Mouse (Mus musculus) forebrain, embryonic 16.5 days (tissue): ENCODE data around the gene Nsun7. TPM values are rescaled to one million over a fixed set of nuclear protein-coding genes. Genes with fewer than 3 reads are reported as not detected.
"Not testable (repeated sequence)": the region's sequence is repeated elsewhere in the genome, so short reads cannot be mapped to it uniquely, and the experiment has no call there.

Experiments
- ATAC-seq: fragments of 200-750 bp; cut with Nextera tagmentation; 2 replicates; pipeline ENCODE4 v1.8.0; 2017; ENCODE audit warnings: mild to moderate bottlenecking, moderate library complexity
- H3K27ac ChIP-seq: fragments of 300-500 bp; sonication (generic); 2 replicates; pipeline ENCODE4 v1.5.1; 2014; ENCODE audit warnings: low read length, control low read depth
- H3K27me3 ChIP-seq: fragments of 300-500 bp; sonication (generic); replicated peaks from 2 replicates; pipeline ENCODE4 v1.6.1; 2014; ENCODE audit warnings: low read length; ENCODE audit not compliant: control insufficient read depth, insufficient read depth
- H3K36me3 ChIP-seq: fragments of 300-500 bp; sonication (generic); 2 replicates; pipeline ENCODE4 v1.6.1; 2014; ENCODE audit not compliant: control insufficient read depth, insufficient read depth
- H3K4me1 ChIP-seq: fragments of 300-500 bp; sonication (generic); replicated peaks from 2 replicates; pipeline ENCODE4 v1.6.1; 2014; ENCODE audit warnings: low read length; ENCODE audit not compliant: control insufficient read depth, insufficient read depth
- H3K4me2 ChIP-seq: fragments of 300-500 bp; sonication (generic); 2 replicates; pipeline ENCODE4 v1.6.1; 2014; ENCODE audit warnings: mild to moderate bottlenecking, low read length, control low read depth
- H3K4me3 ChIP-seq: fragments of 300-500 bp; sonication (generic); replicated peaks from 2 replicates; pipeline ENCODE4 v1.5.1; 2014; ENCODE audit warnings: mild to moderate bottlenecking, low read length, control low read depth
- H3K9ac ChIP-seq: fragments of 300-500 bp; sonication (generic); replicated peaks from 2 replicates; pipeline ENCODE4 v1.6.1; 2014; ENCODE audit warnings: low read depth, low read length, control low read depth
- H3K9me3 ChIP-seq: fragments of 300-500 bp; sonication (generic); 2 replicates; pipeline ENCODE4 v1.6.1; 2016; ENCODE audit warnings: low read length; ENCODE audit not compliant: control insufficient read depth
- WGBS: fragments of 180-500 bp; shearing (Covaris S2); extraction: QIAGEN DNeasy Blood & Tissue Kit; methylation state at CpG from one replicate; pipeline ENCODE4 v1.1.7; 2014; 5-methylcytosine and 5-hydroxymethylcytosine counted together
- polyA plus RNA-seq: library from polyadenylated mRNA; unstranded; fragments of >200 nt; fragmentation: Nextera tagmentation; extraction: Ambion mirVana; gene quantifications from 2 replicates; pipeline ENCODE4 v1.2.1, GENCODE M21; 2015

Gene Nsun7
- polyA plus RNA-seq, 1 experiment from 2014 or later, result 3.2 TPM

DNA sequence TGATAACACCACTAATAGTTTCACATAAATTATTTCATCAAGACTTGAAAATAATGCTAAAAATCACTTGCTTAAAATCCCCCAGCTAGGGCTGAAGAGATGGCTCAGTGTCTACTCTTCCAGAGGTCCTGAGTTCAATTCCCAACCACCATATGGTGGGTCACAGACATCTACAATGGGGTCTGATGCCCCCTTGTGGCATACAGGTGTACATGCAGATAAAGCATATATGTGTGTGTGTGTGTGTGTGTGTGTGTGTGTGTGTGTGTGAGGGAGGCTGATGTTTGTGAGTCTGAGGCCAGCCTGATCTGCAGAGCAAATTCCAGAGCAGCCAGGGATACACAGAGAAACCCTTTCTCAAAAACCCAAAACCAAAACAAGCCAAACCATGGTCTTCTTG is 17.8 kb upstream of the Nsun7 start:
- H3K4me1 ChIP-seq, result peaks cover 7% of the 10 kb centered on the region
- no peak overlapping the region for H3K4me3 ChIP-seq
- no peaks in the 10 kb centered on the region for H3K36me3 ChIP-seq
- no peak for ATAC-seq
- no peaks in the 10 kb centered on the region for H3K9me3 ChIP-seq
- no peaks in the 10 kb centered on the region for H3K27me3 ChIP-seq
- H3K4me2 ChIP-seq, result no peak overlapping the region
- H3K27ac ChIP-seq, result no peak overlapping the region
- no peak overlapping the region for H3K9ac ChIP-seq

DNA sequence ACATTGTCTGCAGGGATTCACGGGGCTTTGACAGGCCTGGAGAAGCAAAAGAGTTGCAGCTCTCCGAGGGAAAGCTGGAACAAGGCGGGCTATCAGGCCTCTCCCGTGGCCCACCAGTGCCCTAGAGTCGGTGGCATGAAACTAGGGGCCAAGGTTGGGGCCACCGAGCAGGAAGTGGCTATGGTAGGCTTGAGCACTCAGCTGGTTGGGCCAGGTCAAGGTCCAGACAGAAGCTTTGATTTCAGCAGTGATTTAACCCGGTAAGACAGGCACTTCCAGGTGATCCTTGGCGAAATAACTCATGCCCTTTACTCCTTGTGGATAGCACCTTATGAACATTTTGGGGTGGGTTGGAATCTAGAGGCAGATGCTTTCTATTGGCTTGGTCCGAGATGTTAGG is 16.2 kb upstream of the Nsun7 start:
- H3K27ac ChIP-seq, result no peak overlapping the region
- 93% methylated on average over 9 of the region's 9 CpGs for WGBS
- no peak for ATAC-seq

DNA sequence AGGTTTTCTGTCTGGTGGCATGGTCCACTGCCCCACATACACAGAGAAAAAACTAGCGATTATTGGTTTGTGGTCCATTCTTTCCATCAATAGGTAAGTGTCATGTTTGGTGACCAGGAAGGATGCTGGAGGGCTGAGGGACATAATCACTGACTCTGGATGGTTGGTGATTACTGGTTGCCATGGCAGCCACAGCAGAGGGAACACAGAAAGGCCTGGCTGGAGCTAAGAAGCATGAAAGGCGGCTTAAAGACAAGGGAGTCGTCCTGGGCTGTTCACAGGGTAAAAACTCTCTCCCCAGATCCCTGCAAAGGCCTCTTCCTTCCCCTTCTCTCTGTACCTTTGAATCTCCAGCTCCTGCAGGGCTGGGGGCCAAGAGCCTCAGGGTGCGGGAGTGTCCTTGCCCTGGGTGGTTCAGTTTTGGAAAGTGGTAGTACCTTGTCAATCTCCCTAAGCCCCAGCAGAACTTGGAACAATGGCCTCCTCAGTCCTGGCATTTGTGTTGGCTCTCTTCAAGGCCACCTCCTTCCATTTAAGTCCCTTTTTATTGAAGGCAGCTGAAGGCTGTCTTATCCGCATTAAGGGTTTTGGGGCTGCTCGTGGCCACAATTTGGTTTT is 15.5 kb upstream of the Nsun7 start:
- H3K36me3 ChIP-seq, result no peaks in the 10 kb centered on the region
- WGBS, result 14% methylated on average over 6 of the region's 6 CpGs
- H3K4me1 ChIP-seq, result peaks cover 7% of the 10 kb centered on the region
- no peaks in the 10 kb centered on the region for H3K27me3 ChIP-seq
- H3K9me3 ChIP-seq, result no peaks in the 10 kb centered on the region
- ATAC-seq, result peak; percentile 36
- no peak overlapping the region for H3K27ac ChIP-seq
- H3K4me3 ChIP-seq, result no peak overlapping the region
- no peak overlapping the region for H3K9ac ChIP-seq
- no peak overlapping the region for H3K4me2 ChIP-seq

More for the DNA sequence above, 16.2 kb upstream of the Nsun7 start:
- H3K4me2 ChIP-seq, result no peak overlapping the region
- no peaks in the 10 kb centered on the region for H3K36me3 ChIP-seq
- H3K4me1 ChIP-seq, result peaks cover 7% of the 10 kb centered on the region
- no peak overlapping the region for H3K4me3 ChIP-seq
- no peaks in the 10 kb centered on the region for H3K27me3 ChIP-seq
- H3K9ac ChIP-seq, result no peak overlapping the region
- H3K9me3 ChIP-seq, result no peaks in the 10 kb centered on the region

DNA sequence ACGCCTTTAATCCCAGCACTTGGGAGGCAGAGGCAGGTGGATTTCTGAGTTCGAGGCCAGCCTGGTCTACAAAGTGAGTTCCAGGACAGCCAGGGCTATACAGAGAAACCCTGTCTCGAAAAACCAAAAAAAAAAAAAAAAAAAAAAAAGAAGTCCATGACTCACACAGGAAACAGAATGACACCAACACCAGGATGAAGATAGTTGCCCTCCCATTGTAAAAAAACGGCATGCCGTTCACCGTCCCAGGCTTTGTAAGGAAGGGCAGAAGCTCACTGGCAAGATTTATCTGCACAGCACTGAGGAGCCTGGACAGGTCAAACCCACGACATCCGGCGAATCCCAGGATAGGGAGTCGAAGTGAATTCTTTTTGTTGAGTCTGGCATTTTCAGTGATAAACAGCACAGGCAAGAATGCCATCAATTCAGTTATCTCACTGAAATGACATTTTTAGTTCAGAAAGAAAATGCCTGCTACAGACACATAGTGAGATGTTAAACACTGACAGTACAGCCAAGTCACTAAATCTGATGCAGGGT is 13.7 kb upstream of the Nsun7 start:
- 92% methylated on average over 9 of the region's 10 CpGs for WGBS
- Histone ChIP-seq H3K4me2 (no peak overlapping the region), H3K9ac (no peak overlapping the region), H3K27ac (no peak overlapping the region), H3K9me3 (no peaks in the 10 kb centered on the region), H3K4me3 (no peak overlapping the region), H3K36me3 (no peaks in the 10 kb centered on the region), H3K27me3 (no peaks in the 10 kb centered on the region), H3K4me1 (peaks cover 7% of the 10 kb centered on the region)
- no peak for ATAC-seq

DNA sequence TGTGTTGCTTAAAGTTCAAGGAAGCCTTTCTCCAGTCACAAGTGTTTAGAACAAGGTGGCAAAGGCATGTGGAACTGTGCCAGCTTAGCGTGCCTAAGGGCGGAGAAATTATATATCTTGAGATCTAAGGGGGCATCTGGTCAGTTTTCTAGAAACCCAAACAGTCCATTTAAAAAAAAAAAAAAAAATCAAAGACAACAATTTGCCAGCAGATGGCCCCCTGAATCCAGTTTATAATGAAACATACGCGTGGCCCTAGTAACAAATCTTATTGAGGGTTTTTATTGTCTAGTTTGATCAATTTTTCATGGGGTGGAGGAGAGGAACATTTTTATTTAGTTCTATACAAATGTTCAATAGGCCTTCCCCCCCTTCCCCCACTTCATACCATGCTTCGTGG is 6.5 kb upstream of the Nsun7 start:
- Histone ChIP-seq H3K4me1 (no peaks in the 10 kb centered on the region), H3K4me2 (no peak overlapping the region), H3K9me3 (no peaks in the 10 kb centered on the region), H3K4me3 (no peak overlapping the region), H3K27ac (no peak overlapping the region), H3K36me3 (no peaks in the 10 kb centered on the region), H3K27me3 (no peaks in the 10 kb centered on the region), H3K9ac (no peak overlapping the region)
- no peak for ATAC-seq
- 66% methylated on average over 5 of the region's 5 CpGs for WGBS

DNA sequence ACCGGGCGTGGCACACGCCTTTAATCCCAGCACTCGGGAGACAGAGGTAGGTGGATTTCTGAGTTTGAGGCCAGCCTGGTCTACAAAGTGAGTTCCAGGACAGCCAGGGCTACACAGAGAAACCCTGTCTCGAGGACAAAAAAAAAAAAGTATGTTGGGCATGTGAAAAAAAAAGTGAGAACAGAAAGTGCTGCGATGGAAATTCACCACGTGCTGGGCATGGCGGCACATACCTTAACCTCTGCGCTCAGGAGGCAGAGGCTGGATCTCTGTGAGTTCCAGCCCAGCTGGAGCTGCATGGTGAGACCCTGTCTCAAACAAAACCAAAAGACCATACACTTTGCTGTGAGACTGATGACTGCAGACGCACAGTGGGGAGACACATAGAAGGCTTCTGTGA is 4.7 kb upstream of the Nsun7 start:
- 89% methylated on average over 10 of the region's 10 CpGs for WGBS
- H3K27me3 ChIP-seq, result no peaks in the 10 kb centered on the region
- ATAC-seq, result no peak
- peaks cover 5% of the 10 kb centered on the region for H3K4me1 ChIP-seq
- H3K36me3 ChIP-seq, result no peaks in the 10 kb centered on the region
- H3K4me3 ChIP-seq, result no peak overlapping the region
- H3K4me2 ChIP-seq, result no peak overlapping the region
- no peak overlapping the region for H3K27ac ChIP-seq
- H3K9me3 ChIP-seq, result no peaks in the 10 kb centered on the region
- no peak overlapping the region for H3K9ac ChIP-seq

DNA sequence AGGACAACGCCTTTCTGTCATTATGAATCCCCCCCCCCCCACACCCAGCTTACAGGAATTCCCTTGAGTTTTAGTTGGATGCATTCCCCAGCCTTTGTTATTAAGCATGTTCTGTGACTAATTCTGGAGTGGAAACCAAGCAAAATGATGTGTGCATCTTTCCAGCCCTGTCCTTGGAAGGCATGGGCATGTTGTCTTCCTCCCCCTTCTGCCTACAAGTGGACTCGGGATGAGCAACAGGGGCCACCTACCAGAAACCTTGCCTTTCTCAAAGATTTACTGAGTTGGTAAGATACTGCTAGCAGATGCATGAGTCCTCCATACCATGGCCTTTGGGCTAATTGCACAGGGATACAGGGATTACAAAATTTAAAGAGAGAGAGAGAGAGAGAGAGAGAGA is 697 bp upstream of the Nsun7 start:
- Histone ChIP-seq H3K4me3 (no peak overlapping the region), H3K9ac (no peak overlapping the region)

DNA sequence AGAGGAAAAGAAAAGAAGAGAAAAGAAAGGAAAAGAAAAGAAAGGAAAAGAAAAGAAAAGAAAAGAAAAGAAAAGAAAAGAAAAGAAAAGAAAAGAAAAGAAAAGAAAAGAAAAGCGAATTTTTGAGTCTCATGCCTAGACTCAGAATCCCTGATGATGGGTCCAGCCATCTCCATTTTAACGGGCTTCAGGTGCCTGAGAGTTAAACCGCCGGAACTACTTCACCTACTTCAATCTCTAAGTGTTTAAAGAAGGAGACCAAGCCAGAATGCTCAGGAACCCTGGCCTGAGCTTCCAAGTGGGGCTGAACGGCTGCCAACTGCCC is 304 bp upstream of the Nsun7 start:
- not testable (repeated sequence) for ATAC-seq, H3K9me3 ChIP-seq, H3K27ac ChIP-seq, H3K36me3 ChIP-seq, H3K27me3 ChIP-seq, H3K4me1 ChIP-seq
- peak overlapping the region; percentile 79 for H3K4me2 ChIP-seq
- H3K4me3 ChIP-seq, result peak overlapping the region; percentile 69
- peak overlapping the region; percentile 76 for H3K9ac ChIP-seq
- WGBS, result 2% methylated on average over 5 of the region's 5 CpGs

More for the DNA sequence above, 697 bp upstream of the Nsun7 start:
- no peak overlapping the region for H3K27ac ChIP-seq
- H3K36me3 ChIP-seq, result no peaks in the 10 kb centered on the region
- H3K4me2 ChIP-seq, result no peak overlapping the region
- no peak for ATAC-seq
- peaks cover 7% of the 10 kb centered on the region for H3K4me1 ChIP-seq
- WGBS, result 63% methylated on average over 2 of the region's 2 CpGs
- H3K9me3 ChIP-seq, result no peaks in the 10 kb centered on the region
- H3K27me3 ChIP-seq, result no peaks in the 10 kb centered on the region

DNA sequence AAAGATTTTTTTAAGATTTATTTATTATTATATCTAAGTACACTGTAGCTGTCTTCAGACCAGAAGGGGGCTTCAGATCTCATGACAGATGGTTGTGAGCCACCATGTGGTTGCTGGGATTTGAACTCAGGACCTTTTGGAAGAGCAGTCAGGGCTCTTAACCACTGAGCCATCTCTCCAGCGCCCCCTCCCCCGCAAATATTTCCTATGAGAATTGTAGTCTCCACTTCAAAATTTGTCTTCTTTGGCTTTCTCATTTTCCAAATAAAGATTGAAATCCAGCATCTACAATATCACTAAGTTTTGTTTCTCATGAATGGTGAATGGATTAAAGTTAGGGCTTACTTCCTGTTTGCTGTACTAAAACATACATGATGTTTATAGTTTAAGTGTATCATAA is 2.8 kb downstream of the Nsun7 start:
- H3K4me2 ChIP-seq, result no peak overlapping the region
- H3K9ac ChIP-seq, result no peak overlapping the region
- H3K27me3 ChIP-seq, result no peaks in the 10 kb centered on the region
- H3K9me3 ChIP-seq, result no peaks in the 10 kb centered on the region
- WGBS, result 93% methylated on average over 2 of the region's 2 CpGs
- H3K36me3 ChIP-seq, result no peaks in the 10 kb centered on the region
- peaks cover 7% of the 10 kb centered on the region for H3K4me1 ChIP-seq
- no peak overlapping the region for H3K4me3 ChIP-seq
- no peak overlapping the region for H3K27ac ChIP-seq
- no peak for ATAC-seq

DNA sequence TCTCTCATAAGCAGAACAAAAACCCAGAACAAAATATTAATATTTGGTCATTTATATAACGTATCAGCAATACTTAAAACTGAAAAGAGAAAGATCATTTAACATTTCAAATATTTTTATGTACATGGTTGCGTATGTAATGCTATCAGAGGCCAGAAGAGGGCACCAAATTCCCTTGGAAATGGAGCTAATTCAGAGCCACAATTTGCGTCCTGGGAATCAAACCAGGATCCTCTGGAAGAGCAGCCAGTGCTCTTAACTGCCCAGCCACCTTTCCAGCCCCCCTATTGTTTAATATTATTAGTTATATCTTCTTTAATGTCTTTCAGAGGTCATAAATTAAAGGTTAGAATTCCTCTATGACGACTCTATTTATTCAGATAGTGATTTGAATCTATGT is 3.7 kb downstream of the Nsun7 start:
- Histone ChIP-seq H3K9ac (no peak overlapping the region), H3K4me2 (no peak overlapping the region), H3K27me3 (no peaks in the 10 kb centered on the region), H3K36me3 (no peaks in the 10 kb centered on the region), H3K4me1 (peaks cover 7% of the 10 kb centered on the region), H3K9me3 (no peaks in the 10 kb centered on the region), H3K27ac (no peak overlapping the region), H3K4me3 (no peak overlapping the region)
- 33% methylated on average over 4 of the region's 4 CpGs for WGBS
- no peak for ATAC-seq
